Mouse (Mus musculus) adrenal gland, adult 2 months (tissue): ENCODE results near the gene 9230112D13Rik. TPM values are rescaled to one million over a fixed set of nuclear protein-coding genes. Genes with fewer than 3 reads are reported as not detected.

Experiments used
- DNase-seq: peaks from one replicate; pipeline ENCODE4 v3.0.0; 2021
- polyA plus RNA-seq: library from polyadenylated mRNA; depleted of rRNA; stranded (reverse); fragments of >200 nt; gene quantifications from 2 replicates; pipeline ENCODE4 v1.2.3, GENCODE M21; 2012
- total RNA-seq, 2 experiments: library from RNA; stranded (reverse); gene quantifications; 2 replicates each; pipeline ENCODE4 v1.2.3; 2021

Gene 9230112D13Rik
- total and polyA plus RNA-seq, 3 experiments = not detected

DNA sequence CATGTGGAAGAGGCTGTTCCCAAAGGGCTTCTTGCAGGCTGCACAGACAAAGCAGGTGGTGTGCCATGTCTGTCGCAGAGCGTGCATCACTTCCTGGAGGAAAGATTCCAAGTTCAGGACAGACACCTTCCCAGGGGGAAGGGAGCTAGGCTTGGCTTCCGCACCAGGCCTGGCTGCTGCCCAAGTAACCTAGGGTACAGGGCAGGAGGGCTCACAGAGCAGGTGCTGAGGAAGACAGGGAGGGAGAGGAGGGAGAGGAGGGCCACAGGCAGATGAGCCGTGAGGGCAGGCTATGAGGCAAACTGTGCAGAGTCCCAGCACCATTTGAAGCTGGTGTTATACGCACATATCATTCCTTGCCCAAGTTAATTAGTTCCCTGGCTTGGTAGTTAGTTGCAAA is 19.3 kb upstream of the 9230112D13Rik start:
- no peak for DNase-seq

DNA sequence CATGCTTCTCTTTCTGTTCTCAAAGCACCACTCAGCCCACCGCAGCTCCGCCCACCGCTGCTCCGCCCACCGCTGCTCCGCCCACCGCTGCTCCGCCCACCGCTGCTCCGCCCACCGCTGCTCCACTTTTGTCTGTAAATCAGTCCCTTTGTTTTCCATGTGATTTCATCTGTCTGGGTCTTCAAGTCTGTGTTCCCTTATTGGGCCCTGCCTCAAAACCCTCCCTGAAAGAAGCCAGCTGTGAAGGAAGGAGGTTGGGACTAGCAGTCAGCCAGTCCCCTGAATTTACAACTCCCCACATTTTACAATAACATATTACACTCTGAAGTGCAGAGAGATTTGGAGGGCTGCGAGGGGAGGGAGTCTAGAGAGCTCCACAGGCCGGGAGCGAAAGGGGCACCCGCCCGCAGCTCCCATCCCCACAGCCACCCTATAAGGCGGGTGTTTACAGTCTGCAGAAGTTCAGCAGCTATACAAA is 18.1 kb upstream of the 9230112D13Rik start:
- no peak for DNase-seq

DNA sequence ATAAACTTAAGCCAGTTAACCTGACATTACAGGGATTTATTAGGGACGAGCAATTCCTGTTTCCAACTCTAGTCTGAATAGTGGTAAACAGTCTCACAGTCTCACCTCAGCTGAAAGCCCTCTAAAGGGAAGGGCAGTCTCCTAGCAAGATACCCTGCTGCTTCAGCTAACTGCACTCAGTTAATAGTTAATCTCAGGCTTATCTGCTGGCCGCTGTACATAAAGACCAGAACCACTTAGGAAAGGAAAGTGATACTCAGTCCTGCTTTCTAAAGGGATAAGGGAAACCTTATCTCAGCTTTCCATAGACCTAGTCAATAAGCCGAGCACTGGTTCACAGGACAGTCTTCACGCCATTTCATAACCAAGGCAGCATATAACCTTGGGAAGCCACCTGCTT is 13.3 kb upstream of the 9230112D13Rik start:
- DNase-seq = no peak

DNA sequence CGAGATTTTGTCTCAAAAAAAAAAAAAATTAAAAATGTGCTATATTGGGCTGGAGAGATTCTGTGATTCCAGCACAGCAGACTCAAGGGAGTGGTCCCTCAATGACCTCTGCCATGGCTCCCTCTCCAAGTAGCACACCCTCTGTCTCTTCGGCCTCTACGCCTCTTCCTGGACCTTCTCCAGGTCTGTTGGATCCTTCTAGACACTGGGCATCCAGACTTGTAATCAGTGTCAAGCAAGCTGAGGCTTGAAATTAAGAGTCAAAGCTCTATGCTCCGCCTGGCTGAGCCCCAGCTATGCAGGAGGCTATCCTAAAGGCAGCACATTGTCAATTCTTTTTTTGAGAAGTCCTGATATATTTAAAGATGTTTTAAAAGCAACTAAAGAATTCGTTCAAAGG is 10.9 kb upstream of the 9230112D13Rik start:
- no peak for DNase-seq

DNA sequence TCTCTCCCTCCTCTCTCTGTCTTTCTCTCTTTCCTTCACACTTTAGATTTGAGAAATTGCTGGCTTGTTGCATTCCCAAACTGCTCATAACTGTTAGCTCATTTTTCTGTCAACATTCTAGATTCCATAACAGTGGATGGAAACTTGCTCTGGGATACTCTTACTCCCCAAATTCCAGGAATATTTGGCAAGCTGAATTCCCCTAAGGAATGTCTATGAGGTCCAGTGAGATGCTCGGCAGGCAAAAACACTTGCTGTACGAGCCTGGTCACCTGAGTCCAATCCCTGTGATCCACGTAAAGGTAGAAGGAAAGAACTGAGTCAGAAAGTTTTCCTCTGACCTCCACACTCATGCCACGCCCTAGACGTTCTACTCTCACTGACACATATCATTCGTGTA is 9.9 kb upstream of the 9230112D13Rik start:
- no peak for DNase-seq

DNA sequence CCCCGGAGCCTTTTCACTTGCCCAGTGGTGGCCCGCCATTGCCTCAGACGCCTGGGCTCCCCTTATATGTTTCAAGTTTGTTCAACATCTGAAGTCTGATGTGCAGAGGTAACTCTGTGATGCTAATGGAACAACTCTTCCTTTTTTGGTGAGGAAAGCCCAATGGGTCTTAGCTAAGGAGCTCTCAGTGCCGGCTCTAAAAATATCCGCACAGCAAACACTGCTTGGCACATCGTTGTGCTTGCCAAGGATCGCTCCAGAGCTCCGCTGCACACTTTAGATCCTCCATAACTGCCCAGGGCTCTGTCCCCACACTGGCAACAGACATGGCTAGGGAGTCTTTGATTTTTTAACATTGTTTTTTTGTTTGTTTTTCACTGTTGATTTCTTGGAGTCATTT is 6.2 kb upstream of the 9230112D13Rik start:
- DNase-seq = no peak

DNA sequence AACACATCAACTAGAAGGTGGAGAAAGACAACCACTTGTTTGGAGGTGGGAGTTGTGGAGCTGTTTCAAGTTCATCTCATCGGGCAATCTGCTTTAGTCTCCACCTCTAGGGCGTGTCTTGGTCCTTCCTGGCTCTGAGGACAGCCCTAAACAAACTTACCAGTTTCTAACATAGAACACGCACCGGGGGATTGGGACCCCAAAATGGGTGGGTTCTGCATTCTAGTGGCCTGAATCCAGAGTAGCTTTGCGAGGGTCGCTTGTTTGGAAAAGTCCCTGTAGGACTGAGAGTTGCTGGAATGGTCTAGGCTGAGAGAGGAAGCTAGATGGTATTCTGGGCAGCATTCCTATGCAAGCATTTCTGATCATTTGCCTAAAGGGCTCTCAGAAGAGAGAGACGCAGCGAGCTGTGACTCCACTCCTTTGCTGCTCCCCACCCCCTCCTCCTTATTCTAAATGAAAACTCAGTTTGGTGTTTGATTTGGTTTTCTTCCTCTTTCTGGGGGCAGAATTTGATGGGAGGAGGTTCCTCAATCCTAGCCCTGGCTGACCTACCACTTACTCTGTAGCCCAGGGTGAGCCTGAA is 4.5 kb downstream of the 9230112D13Rik start:
- DNase-seq = no peak

DNA sequence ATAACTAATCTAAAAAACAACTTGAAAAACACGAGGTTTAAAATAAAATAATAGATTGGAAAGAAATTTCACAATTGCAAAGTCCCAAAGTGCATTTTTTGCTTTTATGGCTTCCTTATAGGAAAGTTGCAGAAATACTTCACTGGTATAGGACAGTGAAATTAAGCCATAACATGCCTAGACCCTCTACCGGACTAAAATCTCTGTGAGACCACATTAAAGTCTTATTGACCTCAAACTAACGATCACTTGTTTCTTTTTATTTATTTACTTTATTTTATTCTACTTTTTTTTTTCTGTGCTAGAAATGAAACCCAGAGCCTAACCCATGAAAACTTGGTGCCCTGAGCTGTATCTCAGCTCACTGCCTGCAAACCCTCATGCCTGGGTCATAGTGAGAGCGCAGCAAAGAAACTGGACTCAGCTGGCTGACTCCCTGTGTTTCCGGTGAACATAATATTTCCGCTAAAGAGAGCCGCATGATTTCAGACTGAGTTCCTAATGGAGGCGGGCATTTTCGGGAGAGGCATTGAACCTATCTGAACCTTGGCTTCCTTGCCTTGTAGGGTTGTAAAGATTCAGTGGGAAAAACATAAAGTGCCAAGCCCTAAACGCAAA is 5.5 kb downstream of the 9230112D13Rik start:
- DNase-seq = no peak

DNA sequence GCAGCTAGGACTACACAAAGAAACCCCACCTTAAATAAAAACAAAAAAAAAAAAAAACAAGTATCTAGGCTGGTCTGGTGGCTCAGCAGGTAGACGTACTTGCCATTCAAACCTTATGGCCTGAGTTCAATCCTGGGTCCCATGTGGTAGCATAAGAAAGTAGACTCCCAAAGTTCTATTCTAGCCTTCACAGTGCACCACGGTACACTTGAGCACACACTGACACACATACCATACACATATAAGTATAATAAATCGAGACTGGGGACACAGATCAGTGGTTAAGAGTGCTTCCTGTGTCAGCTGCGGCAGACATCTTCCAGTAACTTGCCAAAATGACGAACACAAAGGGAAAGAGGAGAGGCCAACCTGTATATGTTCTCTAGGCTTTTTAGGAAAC is 6.7 kb downstream of the 9230112D13Rik start:
- DNase-seq = no peak

DNA sequence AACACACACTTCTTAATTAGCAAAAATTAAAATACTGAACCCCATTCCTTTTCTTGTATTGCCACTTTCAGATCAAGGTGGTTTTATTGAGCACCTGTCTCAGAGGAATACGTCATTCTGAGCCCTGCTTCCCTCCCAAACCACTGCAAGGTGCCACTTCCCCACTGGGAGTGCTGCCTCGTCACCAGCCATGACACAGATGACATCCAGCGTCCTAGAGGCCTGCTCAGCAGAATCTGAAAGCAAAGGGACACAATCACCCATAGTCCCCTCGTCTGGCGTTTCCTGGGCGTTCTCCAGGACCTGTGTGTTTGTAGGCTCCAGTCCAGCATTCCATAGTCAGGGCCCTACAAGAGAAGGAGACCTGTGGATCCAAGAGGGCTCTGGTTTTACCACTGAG is 8.5 kb downstream of the 9230112D13Rik start:
- DNase-seq = no peak

DNA sequence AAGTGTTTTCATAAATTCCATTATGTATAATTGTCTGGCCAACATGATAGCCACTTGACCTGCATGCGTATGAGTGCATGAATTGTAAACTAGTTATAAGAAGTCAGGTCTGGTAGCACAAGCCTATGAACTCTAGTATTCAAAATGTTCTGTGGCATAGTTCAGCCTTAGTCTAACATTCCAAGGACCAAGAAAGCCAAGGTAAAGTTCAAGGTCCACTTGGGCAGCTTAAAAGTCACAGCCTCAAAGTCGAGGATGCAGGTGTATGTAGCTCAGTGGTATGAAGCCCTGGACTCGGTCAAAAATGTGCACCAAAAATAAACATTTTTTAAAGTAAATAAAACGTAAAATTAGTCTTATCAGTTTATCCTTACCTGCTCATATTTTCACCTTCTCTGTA is 10.0 kb downstream of the 9230112D13Rik start:
- DNase-seq = no peak

DNA sequence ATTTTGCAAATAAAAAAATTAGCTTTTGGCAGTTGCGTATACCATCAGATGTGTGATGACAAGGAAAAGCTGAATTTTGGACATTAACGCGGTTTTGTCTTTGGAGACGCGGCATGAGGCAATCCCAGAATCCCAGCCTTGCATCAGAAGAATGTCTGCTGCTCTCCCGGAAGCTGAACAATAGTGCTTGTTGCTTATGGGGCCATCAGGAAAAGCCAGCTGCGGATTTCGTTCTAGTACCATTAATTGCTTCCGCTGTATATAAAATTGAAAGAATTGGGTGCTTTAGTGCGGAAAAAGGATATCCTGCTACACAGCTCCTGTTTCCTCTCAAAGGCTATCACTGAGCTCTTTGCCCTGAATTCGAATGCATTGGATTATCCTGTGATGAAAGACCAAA is 10.7 kb downstream of the 9230112D13Rik start:
- no peak for DNase-seq

DNA sequence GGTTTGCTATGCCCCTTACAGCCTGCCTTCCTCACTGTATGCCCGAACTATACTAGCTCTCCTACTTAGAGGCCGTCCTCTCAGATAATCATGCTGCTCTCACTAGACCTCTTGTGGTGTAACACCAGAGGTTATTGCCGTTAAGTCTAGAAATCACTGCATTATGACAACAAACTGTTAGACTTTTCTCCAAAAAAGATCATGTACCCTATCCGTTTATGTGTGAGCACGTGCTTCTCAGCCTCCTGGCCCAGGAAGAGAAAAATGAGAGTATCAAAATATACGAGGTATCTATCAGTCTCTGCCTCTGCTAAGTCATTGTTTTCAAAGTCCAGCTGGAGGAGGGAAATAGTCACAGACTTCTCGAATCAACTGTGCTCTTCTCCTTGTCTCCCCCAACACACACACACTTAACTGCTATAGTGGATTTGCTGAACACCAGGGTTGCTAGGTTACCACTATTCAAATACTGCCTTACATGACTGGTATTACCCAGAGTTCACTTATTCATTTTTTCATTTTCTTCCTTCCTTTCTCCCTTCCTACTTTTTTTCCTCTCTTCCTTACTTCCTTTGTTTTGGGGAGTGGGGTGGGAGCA is 13.7 kb downstream of the 9230112D13Rik start:
- DNase-seq = no peak

DNA sequence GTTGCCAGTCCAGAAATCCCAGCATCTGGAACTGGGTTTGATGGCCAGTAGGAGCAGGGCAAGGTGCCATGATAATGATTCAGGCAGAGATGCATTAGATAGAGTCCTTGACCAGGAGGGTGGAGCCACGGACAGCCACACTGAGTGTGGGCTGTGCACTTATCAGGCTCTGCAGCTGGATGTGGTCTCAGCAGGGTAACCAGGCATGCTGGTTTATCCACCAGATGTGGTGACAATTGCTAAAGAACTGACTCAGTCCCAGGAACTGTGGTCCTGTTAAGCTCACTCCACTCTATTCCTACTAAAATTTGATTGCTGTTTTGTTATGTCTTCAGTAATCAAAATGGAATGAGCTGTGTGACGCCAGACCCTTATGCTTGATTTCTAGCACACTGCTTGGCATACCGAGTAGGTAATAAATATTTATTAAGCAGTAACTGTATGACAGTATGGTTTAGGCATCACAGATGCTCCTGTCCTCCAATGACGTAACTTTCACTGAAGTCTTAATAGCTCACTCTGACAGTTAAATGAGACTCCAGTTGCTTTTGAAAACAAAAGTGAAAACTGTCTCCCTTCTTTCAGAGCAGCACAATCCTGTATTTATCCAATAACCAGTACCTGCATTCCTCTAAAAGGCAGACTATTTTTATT is 14.3 kb downstream of the 9230112D13Rik start:
- peak; percentile 84 for DNase-seq

DNA sequence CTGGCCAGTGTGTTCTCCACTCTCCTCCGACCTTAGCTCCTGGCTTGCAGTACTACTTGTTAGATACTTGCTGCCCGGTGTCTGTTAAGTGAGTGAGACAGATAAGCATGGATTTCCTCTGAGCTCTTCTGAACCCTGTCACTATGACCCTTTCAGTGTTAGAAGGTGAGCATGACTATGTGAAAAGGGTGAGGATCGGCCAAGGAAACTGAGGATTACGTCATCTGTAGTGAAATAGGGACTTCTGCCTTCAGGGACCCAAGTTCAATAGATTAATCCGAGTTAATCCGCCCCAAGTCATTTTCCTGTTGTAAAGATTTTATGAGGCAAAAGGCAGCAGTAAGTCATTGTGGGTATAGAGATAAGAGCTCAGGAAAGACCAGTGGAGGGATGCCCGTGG is 17.3 kb downstream of the 9230112D13Rik start:
- DNase-seq = no peak

DNA sequence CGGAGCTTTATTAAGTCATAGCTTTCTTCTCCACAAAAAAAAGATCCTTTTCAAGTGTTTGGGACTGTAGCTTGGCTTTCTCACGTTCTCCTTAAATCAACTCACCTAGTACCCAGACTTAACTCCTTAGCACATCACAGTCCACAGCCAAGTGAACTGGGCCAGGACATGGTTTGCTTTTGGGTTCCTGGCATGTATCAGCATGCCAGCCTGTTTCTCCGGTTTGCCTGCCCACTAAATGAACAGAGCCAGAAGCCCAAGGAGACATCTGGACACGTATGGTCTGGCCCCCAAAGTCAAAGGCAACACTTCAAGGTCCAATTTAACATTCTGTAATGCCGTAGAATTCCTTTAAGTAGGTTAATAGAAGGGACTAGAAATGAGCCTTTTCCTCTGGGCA is 18.2 kb downstream of the 9230112D13Rik start:
- DNase-seq = no peak

DNA sequence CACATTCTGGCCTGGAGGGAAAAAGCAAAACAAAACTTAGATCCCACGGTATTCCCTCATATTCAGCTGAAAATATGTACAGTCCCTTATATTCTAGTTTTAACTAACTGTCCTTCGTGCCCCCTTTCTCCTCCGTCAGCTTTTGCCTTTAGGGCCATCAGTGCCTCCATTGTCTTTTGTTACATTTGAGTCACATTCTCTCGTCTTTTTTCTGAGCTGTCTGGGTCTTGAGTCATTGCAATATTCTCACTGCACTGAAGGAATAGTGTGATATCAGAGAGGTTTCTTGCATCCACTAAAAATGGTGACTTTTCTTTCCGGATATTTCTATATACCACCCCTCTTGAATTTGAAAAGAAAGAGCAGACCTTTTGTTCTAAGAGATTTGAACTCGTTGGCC is 18.8 kb downstream of the 9230112D13Rik start:
- no peak for DNase-seq

DNA sequence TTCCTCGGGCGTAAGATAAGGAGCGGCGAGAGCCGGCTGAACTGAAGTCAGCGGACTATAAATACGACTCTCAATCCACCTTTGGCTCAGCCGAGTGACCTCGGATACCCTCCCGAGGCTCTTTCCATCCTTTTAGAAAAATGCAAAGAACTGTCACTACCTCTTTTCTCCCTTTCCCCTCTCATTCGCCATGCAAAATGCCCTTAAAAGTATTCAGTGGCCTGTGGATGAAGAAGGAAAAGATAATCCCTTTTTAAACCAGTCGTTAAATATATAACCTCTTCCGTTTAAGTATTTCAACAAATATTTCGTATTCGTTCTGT is 19.3 kb downstream of the 9230112D13Rik start, which contains the start of gene Bmpr1a:
Bmpr1a (minus strand) TSS at position 17 of the 323 bp plus-strand sequence.
- no peak for DNase-seq

DNA sequence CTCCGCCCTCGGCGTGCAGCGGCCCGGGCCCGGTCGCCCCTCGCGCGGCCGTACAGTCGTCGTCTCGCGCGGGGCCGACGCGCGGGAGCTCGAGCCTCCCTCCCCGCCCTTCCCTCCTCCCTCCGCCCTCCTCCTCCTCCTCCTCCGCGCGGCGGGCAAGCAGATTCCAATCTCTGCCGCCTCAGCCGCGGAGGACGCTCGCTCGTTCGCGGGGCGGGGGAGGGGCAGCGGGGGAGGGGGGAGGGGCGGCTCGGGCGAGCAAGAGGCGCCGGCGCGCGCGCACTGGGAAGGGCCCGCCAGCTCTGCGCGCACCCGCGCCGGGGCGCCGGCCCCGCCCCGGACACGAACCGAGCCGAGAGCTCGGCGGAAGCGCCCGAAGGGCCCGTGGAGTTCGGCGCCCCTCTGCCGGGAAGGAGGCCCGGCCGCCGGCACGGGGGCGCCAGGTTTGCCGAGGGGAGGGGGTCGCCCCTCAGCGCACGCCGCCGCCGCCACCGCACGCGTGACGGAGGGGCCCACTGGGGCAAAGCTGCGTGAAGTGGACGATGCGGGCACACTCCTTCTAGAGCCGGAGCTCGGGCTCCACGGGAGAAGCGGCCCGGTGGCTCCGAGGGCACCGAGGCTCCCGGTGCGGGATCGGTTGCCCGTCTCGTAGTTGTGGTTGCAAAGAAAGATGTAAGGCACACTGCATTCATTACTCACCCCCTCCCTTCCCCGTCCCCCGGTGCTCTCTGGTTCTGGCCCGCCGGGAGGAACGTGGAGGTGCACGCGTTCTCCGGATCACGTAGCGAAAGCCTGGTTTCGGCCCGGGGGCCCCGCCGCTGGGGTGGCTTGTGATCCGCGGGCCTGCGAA is 19.9 kb downstream of the 9230112D13Rik start:
- peak; percentile 96 for DNase-seq

DNA sequence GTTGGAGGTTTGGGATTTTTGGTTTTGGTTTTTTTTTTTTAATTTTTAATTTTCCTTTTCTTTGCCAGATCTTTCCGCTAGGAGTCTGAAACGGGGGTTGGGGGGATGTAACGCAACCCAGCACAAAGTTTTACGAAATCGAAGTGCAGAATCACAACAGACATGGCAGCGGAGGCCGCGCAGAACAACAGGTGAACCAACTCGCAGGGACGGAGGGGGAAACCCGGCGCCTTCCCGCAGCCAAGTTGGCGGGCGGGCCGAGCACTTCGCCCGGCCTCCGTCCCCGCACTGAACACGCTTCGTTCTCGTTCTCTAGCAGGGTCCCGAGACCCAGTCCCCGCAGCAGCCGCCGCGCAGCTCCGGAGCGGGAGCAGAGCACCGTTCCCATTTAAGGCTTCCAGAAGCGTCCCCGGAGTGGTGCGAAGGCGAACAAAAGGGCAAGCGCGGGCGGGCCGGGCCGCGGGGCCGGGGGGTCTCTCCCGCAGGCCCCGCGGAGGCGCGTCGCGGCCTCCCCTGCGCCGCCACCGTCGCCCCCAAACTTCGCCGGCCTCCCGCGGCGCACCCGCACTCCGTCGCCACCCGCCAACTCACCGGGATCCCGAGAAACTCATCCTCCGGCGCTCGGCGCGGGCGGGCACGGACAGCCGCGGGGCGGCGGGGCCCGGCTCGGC is 20.7 kb downstream of the 9230112D13Rik start:
- peak; percentile 74 for DNase-seq

DNA sequence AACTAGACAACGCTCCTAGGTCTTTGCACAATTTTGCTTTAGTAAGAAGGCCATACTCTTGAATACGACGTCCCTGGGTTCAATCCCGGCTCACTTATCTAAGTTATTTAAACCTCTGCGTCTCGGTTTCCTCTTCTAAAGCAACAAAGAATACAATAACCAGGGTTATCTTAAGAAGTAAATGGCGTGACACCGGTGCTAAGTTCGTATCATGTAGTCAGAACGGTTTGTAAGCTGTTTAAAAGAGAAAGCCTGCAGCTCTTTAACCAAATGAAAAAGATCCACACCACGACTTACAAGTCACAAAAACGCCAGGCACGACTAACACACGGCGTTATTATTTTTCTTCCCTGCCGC is 21.2 kb downstream of the 9230112D13Rik start:
- DNase-seq = peak; percentile 44

DNA sequence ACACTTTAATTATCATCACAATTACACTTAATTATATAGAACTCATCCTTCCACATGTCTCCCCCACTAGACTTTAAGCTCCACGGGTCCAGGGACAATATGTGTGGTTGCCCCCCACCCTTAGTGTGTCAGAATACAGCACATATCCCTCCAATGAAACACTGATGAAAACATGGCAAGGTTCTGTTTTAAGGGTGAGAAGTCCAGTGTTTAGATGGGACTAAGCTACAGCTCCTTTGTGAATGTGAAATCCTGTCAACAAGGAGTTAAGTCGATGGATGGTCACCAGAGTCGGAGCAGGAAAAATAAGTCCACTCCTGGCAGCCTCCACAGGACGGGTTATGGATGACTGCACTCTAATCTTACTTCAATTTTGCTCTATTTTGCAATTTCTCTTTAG is 22.3 kb downstream of the 9230112D13Rik start:
- DNase-seq = no peak
